Mouse (Mus musculus) ovary, postnatal 14 days (tissue): ENCODE data around the gene Prdm8.

Experiments
- DNase-seq: peaks from one replicate; pipeline ENCODE4 v3.0.0; 2022; ENCODE audit warnings: low spot score

Gene Prdm8

DNA sequence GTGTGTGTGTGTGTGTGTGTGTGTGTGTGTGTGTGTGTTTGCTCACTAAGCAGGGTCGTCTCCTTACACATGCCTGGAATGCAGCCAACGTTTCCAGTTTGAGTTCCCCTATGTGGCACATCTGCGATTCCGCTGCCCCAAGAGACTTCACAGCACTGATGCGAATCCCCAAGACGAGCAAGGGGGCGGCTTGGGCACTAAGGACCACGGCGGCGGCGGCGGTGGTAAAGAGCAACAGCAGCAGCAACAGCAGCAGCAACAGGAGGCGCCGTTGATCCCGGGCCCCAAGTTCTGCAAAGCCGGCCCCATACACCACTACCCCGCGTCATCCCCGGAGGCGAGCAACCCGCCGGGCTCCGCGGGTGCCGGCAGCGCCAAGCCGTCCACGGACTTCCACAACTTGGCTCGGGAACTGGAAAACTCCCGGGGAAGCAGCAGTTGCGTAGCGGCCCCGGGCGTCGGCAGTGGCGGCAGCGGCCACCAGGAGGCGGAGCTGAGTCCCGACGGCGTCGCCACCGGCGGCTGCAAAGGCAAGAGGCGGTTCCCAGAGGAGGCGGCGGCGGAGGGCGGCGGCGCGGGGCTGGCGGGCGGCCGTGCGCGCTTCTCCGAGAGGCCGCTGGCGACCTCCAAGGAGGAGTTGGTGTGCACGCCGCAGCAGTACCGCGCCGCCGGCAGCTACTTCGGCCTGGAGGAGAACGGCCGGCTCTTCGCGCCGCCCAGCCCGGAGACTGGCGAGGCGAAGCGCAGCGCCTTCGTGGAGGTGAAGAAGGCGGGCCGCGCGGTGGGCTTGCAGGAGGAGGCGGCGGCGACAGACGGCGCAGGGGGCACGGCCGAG lies 18.2 kb downstream of the Prdm8 start:
- DNase-seq: peak; percentile 81

DNA sequence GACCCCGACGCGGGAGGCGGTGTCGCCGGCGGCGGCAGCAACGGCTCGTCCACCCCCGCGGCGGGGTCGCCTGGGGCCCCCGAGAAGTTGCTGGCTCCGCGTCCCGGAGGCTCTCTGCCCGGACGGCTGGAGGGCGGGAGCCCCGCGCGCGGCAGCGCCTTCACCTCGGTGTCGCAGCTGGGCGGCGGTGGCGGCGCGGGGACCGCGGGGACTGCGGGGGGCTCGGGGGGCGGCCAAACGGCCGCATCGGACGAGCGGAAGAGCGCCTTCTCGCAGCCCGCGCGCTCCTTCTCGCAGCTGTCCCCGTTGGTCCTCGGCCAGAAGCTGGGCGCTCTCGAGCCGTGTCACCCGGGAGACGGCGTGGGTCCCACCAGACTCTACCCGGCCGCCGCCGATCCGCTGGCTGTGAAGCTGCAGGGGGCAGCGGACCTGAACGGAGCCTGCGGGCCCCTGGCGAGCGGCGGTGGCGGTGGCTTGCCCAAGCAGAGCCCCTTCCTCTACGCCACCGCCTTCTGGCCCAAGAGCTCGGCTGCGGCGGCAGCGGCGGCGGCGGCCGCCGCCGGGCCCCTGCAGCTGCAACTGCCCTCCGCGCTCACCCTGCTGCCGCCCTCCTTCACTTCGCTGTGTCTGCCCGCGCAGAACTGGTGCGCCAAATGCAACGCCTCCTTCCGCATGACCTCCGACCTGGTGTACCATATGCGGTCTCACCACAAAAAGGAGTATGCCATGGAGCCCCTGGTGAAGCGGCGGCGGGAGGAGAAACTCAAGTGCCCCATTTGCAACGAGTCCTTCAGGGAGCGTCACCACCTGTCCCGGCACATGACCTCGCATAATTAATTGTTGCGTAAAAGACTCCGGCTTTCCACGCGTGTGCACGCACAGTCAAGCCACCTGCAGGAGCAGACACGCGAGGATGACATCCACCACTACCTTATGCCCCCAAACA lies 19.1 kb downstream of the Prdm8 start:
- no peak for DNase-seq

DNA sequence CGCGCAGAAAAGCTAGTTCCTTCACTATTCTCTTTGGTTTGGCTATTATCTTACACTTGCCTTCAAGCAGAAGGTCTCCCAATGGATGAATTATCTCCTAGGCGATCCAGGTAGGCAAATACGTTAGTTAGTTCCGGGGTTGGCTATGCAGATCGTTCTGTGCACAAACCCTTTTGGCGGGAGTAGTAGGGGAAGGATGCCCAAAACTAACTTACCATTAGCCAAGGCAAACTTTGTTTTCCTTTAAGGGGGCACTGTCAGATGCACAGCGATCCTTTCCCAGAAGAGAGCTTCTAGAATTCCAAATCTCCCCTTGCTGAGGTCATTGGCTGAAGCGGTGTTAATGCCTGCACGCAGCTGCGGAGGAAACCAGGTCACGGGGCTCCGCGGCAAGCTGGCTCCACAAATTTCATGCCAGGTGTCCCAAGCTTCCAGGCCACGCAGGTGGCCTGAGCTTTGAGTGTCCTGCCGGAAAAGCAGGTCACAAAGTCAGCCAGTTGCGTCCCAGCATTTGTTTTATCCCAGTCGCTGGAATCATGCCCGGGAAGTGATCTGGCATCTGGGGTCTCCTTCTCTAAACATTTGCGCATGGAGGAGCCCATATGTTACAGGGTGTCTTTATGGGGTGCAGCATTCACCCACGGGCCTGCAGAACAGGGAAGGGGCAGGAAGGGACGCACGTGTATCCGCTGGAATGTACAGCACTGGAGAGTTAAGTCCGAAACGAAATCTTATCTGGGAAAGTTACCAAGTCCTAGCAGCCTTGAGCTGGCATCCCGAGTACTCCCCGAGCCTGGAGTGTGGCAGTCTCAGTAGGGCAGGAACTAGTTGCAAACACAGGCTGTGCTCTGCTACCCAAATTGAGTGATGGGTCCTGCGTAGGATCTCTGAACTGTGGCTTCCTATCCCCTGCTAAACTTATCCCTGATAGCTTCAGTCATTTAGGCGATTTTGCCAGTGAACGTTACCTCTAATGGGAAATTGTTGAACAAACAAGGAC lies 22.5 kb downstream of the Prdm8 start:
- no peak for DNase-seq

DNA sequence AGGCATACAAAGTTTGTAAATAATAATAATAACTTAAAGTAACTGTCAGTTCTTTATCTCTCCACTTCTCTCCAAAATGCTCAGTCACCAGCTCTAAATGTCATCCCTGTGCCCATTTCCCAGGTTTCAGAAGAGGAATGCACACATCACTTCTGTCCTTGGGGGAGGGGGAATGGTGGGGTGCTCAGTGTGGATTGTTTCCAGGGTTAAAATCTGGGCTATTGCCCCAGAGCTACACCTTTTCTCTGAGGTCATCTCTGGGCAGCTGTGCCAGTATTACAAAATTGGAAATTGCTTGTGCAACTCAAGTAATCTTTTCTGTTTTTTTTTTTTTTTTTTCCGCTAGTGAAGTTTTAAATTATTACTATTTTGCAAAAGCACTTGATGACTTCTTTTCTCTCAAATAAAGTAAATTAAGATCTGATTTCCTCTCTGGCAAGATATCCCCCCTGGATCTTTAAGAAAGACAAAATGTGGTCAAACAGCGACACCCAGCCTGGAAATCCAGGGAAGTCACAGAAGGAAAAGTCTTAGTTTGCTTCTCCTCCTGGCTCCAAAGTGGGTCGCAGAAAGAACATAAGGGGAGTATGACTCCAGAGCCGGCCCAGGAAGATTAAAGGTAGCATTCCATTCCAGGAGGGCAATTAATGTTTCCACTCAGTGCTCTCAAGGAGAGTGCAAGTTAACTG lies 25.4 kb downstream of the Prdm8 start:
- DNase-seq: no peak

DNA sequence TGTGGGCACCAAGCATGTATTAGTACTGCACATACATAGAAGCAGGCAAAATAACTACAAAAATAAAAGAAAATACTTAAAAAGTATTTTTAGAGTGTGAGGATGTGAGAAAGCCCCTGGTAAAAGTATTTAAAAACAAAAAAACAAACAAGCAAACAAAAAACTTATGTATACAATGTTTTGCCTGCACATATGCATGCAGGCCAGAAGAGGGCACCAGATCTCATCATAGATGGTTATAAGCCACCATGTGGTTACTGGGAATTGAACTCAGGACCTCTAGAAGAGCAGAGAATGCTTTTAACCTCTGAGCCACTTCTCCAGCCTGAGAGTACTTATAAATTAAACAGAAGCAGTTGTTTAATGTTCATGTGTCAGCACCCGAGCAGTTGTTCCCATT lies 28.0 kb downstream of the Prdm8 start:
- no peak for DNase-seq

DNA sequence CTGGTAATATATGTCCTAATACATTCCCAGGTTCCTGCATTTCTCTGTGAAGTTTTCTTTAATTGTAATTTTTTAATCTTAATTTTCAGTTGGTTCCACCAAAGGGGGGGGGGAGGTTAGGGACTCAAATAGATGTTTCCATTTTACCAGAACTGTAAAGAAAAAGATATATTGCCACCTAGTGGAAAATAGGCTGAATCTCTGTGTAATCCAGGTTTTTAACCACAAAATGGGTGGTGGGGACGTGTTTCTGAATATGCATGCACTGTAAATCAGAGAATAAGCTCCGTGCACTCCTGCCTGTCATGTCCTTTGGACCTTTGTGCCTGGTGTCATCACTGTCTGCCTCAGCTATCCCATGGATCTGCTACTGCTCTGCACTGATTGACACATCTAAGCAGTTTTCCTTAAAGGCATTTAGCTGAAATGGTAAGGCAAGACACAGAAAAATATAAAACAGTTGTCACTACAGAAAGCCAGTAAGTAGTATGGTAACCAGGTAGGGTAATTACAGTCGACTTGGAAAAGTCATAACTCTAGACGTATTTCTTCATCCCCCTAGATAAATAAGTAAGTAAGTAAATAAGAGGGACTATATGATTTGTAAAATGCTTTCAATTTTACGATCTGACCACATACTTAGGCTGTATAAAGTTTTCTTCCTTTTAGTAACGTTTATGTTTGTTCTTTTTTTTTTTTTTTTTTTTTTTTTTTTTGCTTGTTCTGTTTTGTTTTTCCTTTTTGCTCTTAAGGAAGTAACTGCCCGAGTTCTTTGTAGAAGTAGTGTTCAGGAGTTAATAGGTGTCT lies 31.6 kb downstream of the Prdm8 start:
- DNase-seq: no peak

DNA sequence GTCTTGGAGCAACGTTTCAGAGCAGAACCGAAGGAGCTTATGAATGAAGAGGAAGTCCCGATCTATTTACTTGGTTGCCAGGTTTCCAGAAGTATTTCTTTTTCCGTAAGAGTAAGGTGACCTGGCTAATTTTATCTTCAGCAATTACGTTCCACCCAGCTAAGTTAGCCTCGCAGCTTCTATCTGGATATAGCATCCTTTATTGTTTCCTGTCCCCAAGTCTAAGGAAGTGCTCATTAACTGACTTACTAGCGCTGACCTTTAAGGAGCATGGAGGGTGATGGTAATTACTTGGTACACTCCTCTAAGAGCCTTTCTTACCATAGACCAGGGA lies 32.2 kb downstream of the Prdm8 start:
- no peak for DNase-seq

DNA sequence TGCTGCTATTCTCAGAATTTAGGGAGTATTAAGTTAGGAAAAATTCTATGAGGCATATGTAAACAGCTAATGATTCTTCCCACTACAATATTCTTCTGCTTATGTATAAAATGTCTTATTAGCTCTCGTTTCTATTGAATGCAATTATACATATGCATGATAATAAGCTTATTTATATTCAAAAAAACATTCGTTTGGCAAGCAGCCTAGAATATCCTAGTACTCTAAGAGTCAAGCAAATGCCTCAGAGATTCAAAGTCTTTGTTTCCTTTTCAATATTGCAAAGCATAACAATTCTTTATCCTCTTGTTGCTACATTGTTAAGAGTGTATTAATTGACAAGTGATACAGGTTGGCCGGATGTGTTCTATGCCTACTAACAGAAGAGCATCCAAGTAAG lies 34.6 kb downstream of the Prdm8 start:
- DNase-seq: no peak

DNA sequence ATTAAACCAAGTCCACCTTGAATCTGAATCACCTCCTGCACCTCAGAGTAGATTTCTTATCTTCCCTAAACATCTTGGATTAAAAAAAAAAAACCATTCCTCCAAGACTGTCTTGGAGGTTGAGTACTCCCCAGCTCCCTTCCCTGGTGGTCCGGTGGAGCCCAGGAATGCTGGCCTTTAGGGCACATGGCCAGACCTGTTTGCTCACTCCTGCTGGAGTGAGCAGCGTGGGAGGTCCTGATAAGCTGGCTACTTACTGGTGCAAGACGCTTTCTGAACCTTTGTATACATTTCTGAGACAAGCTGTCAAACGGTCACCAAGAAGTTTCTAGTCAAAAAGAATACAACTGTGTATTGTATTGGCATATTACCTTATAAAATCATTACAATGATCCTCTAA lies 36.0 kb downstream of the Prdm8 start:
- DNase-seq: no peak

DNA sequence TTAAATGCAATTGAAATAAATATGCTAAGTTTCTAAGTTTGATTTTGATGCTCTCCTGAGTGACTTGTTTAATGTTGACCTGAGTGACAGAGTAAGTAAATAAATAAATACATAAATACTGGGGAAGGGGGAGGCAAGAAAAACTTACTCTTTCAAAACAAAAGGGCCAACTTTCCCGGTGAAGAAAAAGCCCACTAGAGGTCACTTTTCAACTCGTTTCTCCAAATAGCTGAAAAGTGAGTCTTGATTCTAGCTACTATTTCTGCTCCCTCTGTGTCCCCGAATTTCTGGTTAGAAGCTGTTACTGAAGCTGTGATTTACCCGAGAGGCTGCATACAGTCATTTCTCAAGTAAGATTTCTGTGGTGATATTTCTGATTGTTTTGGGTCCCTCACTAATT lies 45.5 kb downstream of the Prdm8 start:
- DNase-seq: no peak

DNA sequence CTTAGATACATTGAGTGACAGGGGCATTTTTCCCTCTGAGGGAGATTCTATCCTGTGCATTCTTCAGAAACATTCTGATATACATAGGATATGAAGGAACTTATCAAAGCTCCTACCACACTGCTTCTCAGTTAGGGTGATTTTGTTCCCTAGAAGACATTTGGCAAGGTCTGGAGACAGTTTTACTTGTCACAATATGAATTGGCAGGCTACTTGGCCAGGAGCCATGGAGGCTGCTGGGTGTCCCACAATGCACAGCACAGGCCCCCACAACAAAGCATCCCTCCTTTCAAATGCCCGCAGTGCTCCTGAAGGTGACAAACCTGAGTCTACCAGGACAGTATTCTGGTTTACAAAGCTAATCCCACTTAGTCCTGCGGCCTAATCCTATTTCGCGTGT lies 55.0 kb downstream of the Prdm8 start:
- DNase-seq: no peak

DNA sequence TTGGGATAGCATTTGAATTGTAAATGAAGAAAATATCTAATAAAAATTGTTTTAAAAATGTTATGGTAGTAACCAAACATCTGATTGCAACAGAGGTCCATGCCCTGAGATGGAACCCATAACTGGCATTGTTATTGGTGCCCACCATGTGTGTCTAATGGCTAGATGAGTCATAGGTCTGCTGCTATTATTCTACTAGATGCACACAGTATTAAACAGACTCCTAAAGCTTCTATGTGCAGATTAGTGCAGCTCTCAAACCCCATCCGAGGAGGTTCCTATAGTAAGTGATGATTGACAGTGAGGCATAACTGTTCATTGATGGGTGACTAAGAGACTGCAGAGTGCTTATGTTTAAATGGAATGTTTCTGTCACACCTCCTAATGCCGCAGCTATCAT lies 59.7 kb downstream of the Prdm8 start:
- DNase-seq: no peak

DNA sequence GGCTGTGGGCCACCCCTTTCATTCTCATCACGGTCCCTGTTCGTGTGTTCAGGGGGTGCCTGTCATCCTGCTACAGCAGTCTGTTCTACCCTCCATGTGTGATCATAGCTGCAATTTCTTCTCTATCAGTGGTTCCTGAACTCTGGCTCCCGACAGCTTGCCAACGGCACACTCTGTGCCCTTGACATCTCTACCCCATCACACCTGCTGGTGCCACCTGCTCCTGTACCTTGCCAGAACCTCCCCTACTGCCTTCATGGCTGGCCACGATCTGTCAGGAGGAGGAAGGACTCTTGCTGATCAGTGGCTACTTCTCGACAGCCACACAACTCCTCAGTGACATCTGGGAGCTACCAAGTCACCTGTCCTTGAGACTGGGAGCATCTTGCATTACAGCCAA lies 62.5 kb downstream of the Prdm8 start:
- DNase-seq: no peak

DNA sequence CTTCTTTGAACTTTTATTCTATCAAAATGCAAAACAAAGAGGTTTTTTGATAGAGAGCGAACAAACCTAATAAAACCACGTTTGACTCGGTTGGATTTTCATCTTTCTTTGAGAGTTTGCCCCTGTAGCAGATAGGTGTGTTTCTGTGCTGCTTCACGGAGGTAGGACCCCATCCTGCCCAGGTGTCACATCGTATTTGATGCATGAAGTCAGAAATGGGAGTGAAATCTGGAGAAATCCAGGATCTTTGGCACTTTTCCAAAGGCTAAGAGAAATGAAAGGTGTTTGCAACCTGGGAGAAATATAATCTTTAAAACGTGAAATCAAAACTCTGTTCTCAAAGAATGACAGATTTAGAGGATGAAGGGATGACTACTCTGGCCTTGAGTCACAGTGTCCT lies 71.5 kb downstream of the Prdm8 start:
- DNase-seq: no peak
